Mouse (Mus musculus): ENCODE measurements around the gene Gm42421. TPM values are rescaled to one million over a fixed set of nuclear protein-coding genes. Genes with fewer than 3 reads are reported as not detected.

The Gm42421 gene
- 0.90 TPM in 1 of 2 replicates, not detected in the other for polyA plus RNA-seq (2015; fragmentation: Nextera tagmentation; extraction: Ambion mirVana)

- Histone ChIP-seq H3K4me1 (ENCODE audit: control insufficient read depth, insufficient read depth, low read length) (no peaks in the 10 kb centered on the region), H3K27ac (ENCODE audit: low read length) (no peak within 1 kb of the TSS), H3K4me2 (ENCODE audit: low read depth, low read length) (no peak within 1 kb of the TSS), H3K4me3 (replicated peaks; ENCODE audit: low read length) (no peak within 1 kb of the TSS), H3K9me3 (replicated peaks; ENCODE audit: control insufficient read depth, low read length) (no peaks in the 10 kb centered on the region), H3K9ac (ENCODE audit: low read length) (no peak within 1 kb of the TSS), H3K27me3 (ENCODE audit: control insufficient read depth, insufficient read depth, low read length) (no peaks in the 10 kb centered on the region), H3K36me3 (ENCODE audit: control insufficient read depth, insufficient read depth, low read length) (peaks cover 16% of the 10 kb centered on the region; the same call in 1 of the 2 replicates)
- 94% methylated on average over 8 of the region's 8 CpGs for WGBS
- no peak for ATAC-seq (ENCODE audit: insufficient read depth, low FRiP score)
Observed at GRCm38 (mm10) chr5:143927875-143928274, at the start of gene Gm42421. Gene Gm42421, plus strand, starts transcription at chr5:143928175.

GRCm38 (mm10) chr5:143885274-143885673, 42.7 kb upstream of the Gm42421 start:
- Histone ChIP-seq H3K4me3 (replicated peaks; ENCODE audit: low read length) (no peak overlapping the region), H3K27me3 (ENCODE audit: control insufficient read depth, insufficient read depth, low read length) (no peaks in the 10 kb centered on the region), H3K27ac (ENCODE audit: low read length) (no peak overlapping the region), H3K4me2 (ENCODE audit: low read depth, low read length) (no peak overlapping the region), H3K36me3 (ENCODE audit: control insufficient read depth, insufficient read depth, low read length) (peaks cover 63% of the 10 kb centered on the region), H3K9ac (ENCODE audit: low read length) (no peak overlapping the region), H3K9me3 (replicated peaks; ENCODE audit: control insufficient read depth, low read length) (no peaks in the 10 kb centered on the region), H3K4me1 (ENCODE audit: control insufficient read depth, insufficient read depth, low read length) (no peaks in the 10 kb centered on the region)
- no peak for ATAC-seq (ENCODE audit: insufficient read depth, low FRiP score)
- 96% methylated on average over 3 of the region's 3 CpGs for WGBS

- H3K4me2 ChIP-seq (ENCODE audit: low read depth, low read length) = no peak overlapping the region
- no peak for ATAC-seq (ENCODE audit: insufficient read depth, low FRiP score)
- H3K27ac ChIP-seq (ENCODE audit: low read length) = no peak overlapping the region
Observed at GRCm38 (mm10) chr5:143890741-143891140, 37.2 kb upstream of the Gm42421 start.

GRCm38 (mm10) chr5:143892255-143892886, 35.6 kb upstream of the Gm42421 start:
- Histone ChIP-seq H3K36me3 (ENCODE audit: control insufficient read depth, insufficient read depth, low read length) (peaks cover 29% of the 10 kb centered on the region), H3K9me3 (replicated peaks; ENCODE audit: control insufficient read depth, low read length) (no peaks in the 10 kb centered on the region), H3K27ac (ENCODE audit: low read length) (no peak overlapping the region), H3K4me3 (replicated peaks; ENCODE audit: low read length) (no peak overlapping the region), H3K9ac (ENCODE audit: low read length) (no peak overlapping the region), H3K27me3 (ENCODE audit: control insufficient read depth, insufficient read depth, low read length) (no peaks in the 10 kb centered on the region), H3K4me1 (ENCODE audit: control insufficient read depth, insufficient read depth, low read length) (no peaks in the 10 kb centered on the region), H3K4me2 (ENCODE audit: low read depth, low read length) (no peak overlapping the region)
- no peak for ATAC-seq (ENCODE audit: insufficient read depth, low FRiP score)
- 71% methylated on average over 9 of the region's 9 CpGs for WGBS

More at GRCm38 (mm10) chr5:143890741-143891140, 37.2 kb upstream of the Gm42421 start:
- H3K27me3 ChIP-seq (ENCODE audit: control insufficient read depth, insufficient read depth, low read length) = no peaks in the 10 kb centered on the region
- 67% methylated on average over 6 of the region's 6 CpGs for WGBS
- no peaks in the 10 kb centered on the region for H3K4me1 ChIP-seq (ENCODE audit: control insufficient read depth, insufficient read depth, low read length)
- no peaks in the 10 kb centered on the region for H3K9me3 ChIP-seq (replicated peaks; ENCODE audit: control insufficient read depth, low read length)
- peaks cover 38% of the 10 kb centered on the region for H3K36me3 ChIP-seq (ENCODE audit: control insufficient read depth, insufficient read depth, low read length)
- H3K9ac ChIP-seq (ENCODE audit: low read length) = no peak overlapping the region
- H3K4me3 ChIP-seq (replicated peaks; ENCODE audit: low read length) = no peak overlapping the region

- no peak for ATAC-seq (ENCODE audit: insufficient read depth, low FRiP score)
Observed at GRCm38 (mm10) chr5:143893396-143893795, 34.6 kb upstream of the Gm42421 start.

GRCm38 (mm10) chr5:143897635-143898330, 30.2 kb upstream of the Gm42421 start, which contains the start of gene Ankrd61:
Gene Ankrd61, minus strand, starts transcription at chr5:143897685.
- H3K27ac ChIP-seq (ENCODE audit: low read length) = no peak within 1 kb of the TSS
- no peak within 1 kb of the TSS for H3K4me2 ChIP-seq (ENCODE audit: low read depth, low read length)
- H3K9me3 ChIP-seq (replicated peaks; ENCODE audit: control insufficient read depth, low read length) = no peaks in the 10 kb centered on the region
- no peak within 1 kb of the TSS for H3K4me3 ChIP-seq (replicated peaks; ENCODE audit: low read length)
- ATAC-seq (ENCODE audit: insufficient read depth, low FRiP score) = no peak
- H3K27me3 ChIP-seq (ENCODE audit: control insufficient read depth, insufficient read depth, low read length) = no peaks in the 10 kb centered on the region
- WGBS = 84% methylated on average over 14 of the region's 14 CpGs
- H3K4me1 ChIP-seq (ENCODE audit: control insufficient read depth, insufficient read depth, low read length) = no peaks in the 10 kb centered on the region
- peaks cover 19% of the 10 kb centered on the region for H3K36me3 ChIP-seq (ENCODE audit: control insufficient read depth, insufficient read depth, low read length)
- no peak within 1 kb of the TSS for H3K9ac ChIP-seq (ENCODE audit: low read length)

More at GRCm38 (mm10) chr5:143893396-143893795, 34.6 kb upstream of the Gm42421 start:
- Histone ChIP-seq H3K36me3 (ENCODE audit: control insufficient read depth, insufficient read depth, low read length) (peaks cover 23% of the 10 kb centered on the region), H3K27ac (ENCODE audit: low read length) (no peak overlapping the region), H3K4me1 (ENCODE audit: control insufficient read depth, insufficient read depth, low read length) (no peaks in the 10 kb centered on the region), H3K4me2 (ENCODE audit: low read depth, low read length) (no peak overlapping the region), H3K9me3 (replicated peaks; ENCODE audit: control insufficient read depth, low read length) (no peaks in the 10 kb centered on the region), H3K27me3 (ENCODE audit: control insufficient read depth, insufficient read depth, low read length) (no peaks in the 10 kb centered on the region), H3K9ac (ENCODE audit: low read length) (no peak overlapping the region), H3K4me3 (replicated peaks; ENCODE audit: low read length) (no peak overlapping the region)
- WGBS = 61% methylated on average over 5 of the region's 5 CpGs

- Histone ChIP-seq H3K27me3 (ENCODE audit: control insufficient read depth, insufficient read depth, low read length) (no peaks in the 10 kb centered on the region), H3K4me3 (replicated peaks; ENCODE audit: low read length) (no peak overlapping the region), H3K27ac (ENCODE audit: low read length) (no peak overlapping the region), H3K4me2 (ENCODE audit: low read depth, low read length) (no peak overlapping the region), H3K9ac (ENCODE audit: low read length) (no peak overlapping the region), H3K4me1 (ENCODE audit: control insufficient read depth, insufficient read depth, low read length) (no peaks in the 10 kb centered on the region), H3K36me3 (ENCODE audit: control insufficient read depth, insufficient read depth, low read length) (peaks cover 37% of the 10 kb centered on the region), H3K9me3 (replicated peaks; ENCODE audit: control insufficient read depth, low read length) (no peaks in the 10 kb centered on the region)
- 82% methylated on average over 3 of the region's 3 CpGs for WGBS
- ATAC-seq (ENCODE audit: insufficient read depth, low FRiP score) = no peak
Observed at GRCm38 (mm10) chr5:143902111-143902510, 25.9 kb upstream of the Gm42421 start.

- H3K27me3 ChIP-seq (ENCODE audit: control insufficient read depth, insufficient read depth, low read length) = no peaks in the 10 kb centered on the region
Observed at GRCm38 (mm10) chr5:143903813-143904212, 24.2 kb upstream of the Gm42421 start.

GRCm38 (mm10) chr5:143906429-143906828, 21.5 kb upstream of the Gm42421 start:
- peaks cover 19% of the 10 kb centered on the region for H3K4me1 ChIP-seq (ENCODE audit: control insufficient read depth, insufficient read depth, low read length)
- no peaks in the 10 kb centered on the region for H3K27me3 ChIP-seq (ENCODE audit: control insufficient read depth, insufficient read depth, low read length)
- H3K27ac ChIP-seq (ENCODE audit: low read length) = no peak overlapping the region
- H3K4me3 ChIP-seq (replicated peaks; ENCODE audit: low read length) = no peak overlapping the region
- ATAC-seq (ENCODE audit: insufficient read depth, low FRiP score) = no peak
- H3K36me3 ChIP-seq (ENCODE audit: control insufficient read depth, insufficient read depth, low read length) = peaks cover 32% of the 10 kb centered on the region
- H3K9me3 ChIP-seq (replicated peaks; ENCODE audit: control insufficient read depth, low read length) = no peaks in the 10 kb centered on the region
- WGBS = 81% methylated on average over 8 of the region's 8 CpGs
- no peak overlapping the region for H3K4me2 ChIP-seq (ENCODE audit: low read depth, low read length)
- no peak overlapping the region for H3K9ac ChIP-seq (ENCODE audit: low read length)

More at GRCm38 (mm10) chr5:143903813-143904212, 24.2 kb upstream of the Gm42421 start:
- WGBS = 77% methylated on average over 4 of the region's 4 CpGs
- peaks cover 34% of the 10 kb centered on the region for H3K36me3 ChIP-seq (ENCODE audit: control insufficient read depth, insufficient read depth, low read length)
- H3K9ac ChIP-seq (ENCODE audit: low read length) = no peak overlapping the region
- H3K9me3 ChIP-seq (replicated peaks; ENCODE audit: control insufficient read depth, low read length) = no peaks in the 10 kb centered on the region
- H3K4me2 ChIP-seq (ENCODE audit: low read depth, low read length) = no peak overlapping the region
- H3K27ac ChIP-seq (ENCODE audit: low read length) = no peak overlapping the region
- H3K4me1 ChIP-seq (ENCODE audit: control insufficient read depth, insufficient read depth, low read length) = peaks cover 11% of the 10 kb centered on the region; the same call in 1 of the 2 replicates
- ATAC-seq (ENCODE audit: insufficient read depth, low FRiP score) = no peak
- H3K4me3 ChIP-seq (replicated peaks; ENCODE audit: low read length) = no peak overlapping the region

Measured in stomach, embryonic 16.5 days (tissue).